Mouse (Mus musculus) kidney, postnatal 25 days (tissue): ENCODE measurements around the gene 1700057G04Rik.
A peak's percentile ranks its signal among the peaks of the same experiment; 100 is the strongest.

Experiments
- DNase-seq, 2 experiments: peaks; one replicate each; pipeline ENCODE4 v3.0.0; 2021; ENCODE audit warnings: mixed read lengths in 2 of 2

The 1700057G04Rik gene

GRCm38 (mm10) chr9:92309077-92309476 lies at the start of gene 1700057G04Rik:
Gene 1700057G04Rik (plus strand): TSS chr9:92309377.
- DNase-seq: no peak

GRCm38 (mm10) chr9:92260481-92261159 lies 48.6 kb upstream of the 1700057G04Rik start:
- DNase-seq: no peak

GRCm38 (mm10) chr9:92265719-92266118 lies 43.5 kb upstream of the 1700057G04Rik start:
- no peak for DNase-seq

- DNase-seq: no peak
These were observed 42.5 kb upstream of the 1700057G04Rik start for GRCm38 (mm10) chr9:92266558-92267171.

- no peak for DNase-seq
These were observed 41.4 kb upstream of the 1700057G04Rik start for GRCm38 (mm10) chr9:92267732-92268131.

GRCm38 (mm10) chr9:92269829-92270404 lies 39.3 kb upstream of the 1700057G04Rik start:
- DNase-seq: no peak

- DNase-seq: peak; percentile 96 to 100
These were observed 38.2 kb upstream of the 1700057G04Rik start for GRCm38 (mm10) chr9:92270927-92271326.

GRCm38 (mm10) chr9:92272650-92273049 lies 36.5 kb upstream of the 1700057G04Rik start:
- peak; percentile 40 to 72 for DNase-seq

- no peak for DNase-seq
These were observed 35.9 kb upstream of the 1700057G04Rik start for GRCm38 (mm10) chr9:92273271-92273670.

GRCm38 (mm10) chr9:92273956-92274762 lies 35.0 kb upstream of the 1700057G04Rik start:
- DNase-seq: peak; percentile 68 to 89

- peak; percentile 75 to 80 for DNase-seq
These were observed 33.5 kb upstream of the 1700057G04Rik start, which contains the start of gene Plscr2 for GRCm38 (mm10) chr9:92275486-92276207. Gene Plscr2 (plus strand): TSS chr9:92275602.

- DNase-seq: peak; percentile 62 to 72
These were observed 32.8 kb upstream of the 1700057G04Rik start for GRCm38 (mm10) chr9:92276360-92276759.

GRCm38 (mm10) chr9:92280048-92280447 lies 29.1 kb upstream of the 1700057G04Rik start:
- DNase-seq: no peak

- DNase-seq: no peak
These were observed 26.5 kb upstream of the 1700057G04Rik start for GRCm38 (mm10) chr9:92282563-92283171.

GRCm38 (mm10) chr9:92289675-92290074 lies 19.5 kb upstream of the 1700057G04Rik start:
- no peak for DNase-seq

GRCm38 (mm10) chr9:92292169-92292568 lies 17.0 kb upstream of the 1700057G04Rik start:
- peak in 1 of 2 experiments; percentile 62 for DNase-seq

- DNase-seq: no peak
These were observed 16.3 kb upstream of the 1700057G04Rik start for GRCm38 (mm10) chr9:92292922-92293321.

- no peak for DNase-seq
These were observed 15.3 kb upstream of the 1700057G04Rik start for GRCm38 (mm10) chr9:92293560-92294548.

GRCm38 (mm10) chr9:92298288-92298687 lies 10.9 kb upstream of the 1700057G04Rik start:
- DNase-seq: no peak

GRCm38 (mm10) chr9:92301213-92301612 lies 8.0 kb upstream of the 1700057G04Rik start:
- DNase-seq: no peak

GRCm38 (mm10) chr9:92305075-92305474 lies 4.1 kb upstream of the 1700057G04Rik start:
- DNase-seq: no peak
